Mouse (Mus musculus) forebrain, embryonic 16.5 days (tissue): Measurements from ENCODE around the gene Habp4. TPM values are rescaled to one million over a fixed set of nuclear protein-coding genes. Genes with fewer than 3 reads are reported as not detected.

Experiments used
- ATAC-seq: fragments of 200-750 bp; cut with Nextera tagmentation; 2 replicates; pipeline ENCODE4 v1.8.0; 2017; ENCODE audit warnings: mild to moderate bottlenecking, moderate library complexity
- H3K27ac ChIP-seq: fragments of 300-500 bp; sonication (generic); 2 replicates; pipeline ENCODE4 v1.5.1; 2014; ENCODE audit warnings: low read length, control low read depth
- H3K27me3 ChIP-seq: fragments of 300-500 bp; sonication (generic); replicated peaks from 2 replicates; pipeline ENCODE4 v1.6.1; 2014; ENCODE audit warnings: low read length; ENCODE audit not compliant: control insufficient read depth, insufficient read depth
- H3K36me3 ChIP-seq: fragments of 300-500 bp; sonication (generic); 2 replicates; pipeline ENCODE4 v1.6.1; 2014; ENCODE audit not compliant: control insufficient read depth, insufficient read depth
- H3K4me1 ChIP-seq: fragments of 300-500 bp; sonication (generic); replicated peaks from 2 replicates; pipeline ENCODE4 v1.6.1; 2014; ENCODE audit warnings: low read length; ENCODE audit not compliant: control insufficient read depth, insufficient read depth
- H3K4me2 ChIP-seq: fragments of 300-500 bp; sonication (generic); 2 replicates; pipeline ENCODE4 v1.6.1; 2014; ENCODE audit warnings: mild to moderate bottlenecking, low read length, control low read depth
- H3K4me3 ChIP-seq: fragments of 300-500 bp; sonication (generic); replicated peaks from 2 replicates; pipeline ENCODE4 v1.5.1; 2014; ENCODE audit warnings: mild to moderate bottlenecking, low read length, control low read depth
- H3K9ac ChIP-seq: fragments of 300-500 bp; sonication (generic); replicated peaks from 2 replicates; pipeline ENCODE4 v1.6.1; 2014; ENCODE audit warnings: low read depth, low read length, control low read depth
- H3K9me3 ChIP-seq: fragments of 300-500 bp; sonication (generic); 2 replicates; pipeline ENCODE4 v1.6.1; 2016; ENCODE audit warnings: low read length; ENCODE audit not compliant: control insufficient read depth
- WGBS: fragments of 180-500 bp; shearing (Covaris S2); extraction: QIAGEN DNeasy Blood & Tissue Kit; methylation state at CpG from one replicate; pipeline ENCODE4 v1.1.7; 2014; 5-methylcytosine and 5-hydroxymethylcytosine counted together
- polyA plus RNA-seq: library from polyadenylated mRNA; unstranded; fragments of >200 nt; fragmentation: Nextera tagmentation; extraction: Ambion mirVana; gene quantifications from 2 replicates; pipeline ENCODE4 v1.2.1, GENCODE M21; 2015

The Habp4 gene
- polyA plus RNA-seq, 1 experiment from 2014 or later: 18.1 TPM

DNA sequence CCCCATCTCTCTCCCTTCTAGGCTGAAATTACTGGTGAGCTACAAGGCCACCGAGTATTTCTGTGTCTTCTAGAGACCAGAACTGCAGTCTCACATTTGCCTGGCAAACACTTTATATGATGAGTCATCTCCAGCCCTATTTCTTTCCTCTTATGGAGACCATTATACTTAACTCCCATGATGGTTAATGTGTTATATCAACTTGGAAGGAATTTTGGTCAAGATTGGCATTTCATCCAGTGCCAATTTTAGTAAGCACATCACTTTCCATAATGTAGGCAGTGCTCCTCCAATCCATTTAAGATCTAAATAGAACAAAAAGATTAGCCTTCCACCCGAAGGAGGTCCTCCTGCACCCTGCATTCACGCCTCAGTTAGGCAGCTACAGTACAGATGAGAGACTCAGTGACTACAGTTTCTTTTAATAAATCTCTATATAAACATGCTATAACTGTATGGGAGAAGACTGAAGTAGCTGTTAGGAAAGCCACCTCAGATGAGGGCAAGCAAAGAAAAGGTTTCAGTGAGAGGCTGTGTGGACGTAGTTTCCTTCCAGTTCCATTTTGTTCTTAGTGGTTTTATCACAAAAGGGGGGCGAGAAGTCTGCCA, 50.5 kb downstream of the Habp4 start:
- WGBS: 86% methylated on average over 5 of the region's 5 CpGs
- Histone ChIP-seq H3K36me3 (no peaks in the 10 kb centered on the region), H3K9me3 (no peaks in the 10 kb centered on the region), H3K9ac (no peak overlapping the region), H3K4me1 (no peaks in the 10 kb centered on the region), H3K27ac (no peak overlapping the region), H3K27me3 (no peaks in the 10 kb centered on the region), H3K4me3 (no peak overlapping the region), H3K4me2 (no peak overlapping the region)
- no peak for ATAC-seq

DNA sequence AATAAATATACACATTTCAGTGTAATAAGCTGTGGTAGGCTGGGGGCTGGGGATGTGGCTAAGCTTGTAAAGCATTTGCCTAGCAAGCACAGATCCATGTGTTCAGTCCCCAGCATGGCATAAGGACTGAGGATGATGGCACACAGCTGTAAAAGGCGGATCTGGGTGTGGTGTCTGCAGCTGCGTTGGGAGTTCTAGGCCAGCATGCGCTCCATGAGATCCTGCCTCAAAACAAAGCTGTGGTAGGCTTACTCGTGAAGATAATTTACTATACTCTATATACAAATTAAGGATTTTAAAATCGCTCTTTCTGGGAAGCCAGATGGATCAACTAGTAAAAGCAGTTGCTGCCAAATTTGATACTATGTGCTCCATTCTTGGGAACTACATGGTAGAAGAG, 53.3 kb downstream of the Habp4 start:
- WGBS: 96% methylated on average over 5 of the region's 5 CpGs
- Histone ChIP-seq H3K4me3 (no peak overlapping the region), H3K36me3 (no peaks in the 10 kb centered on the region), H3K9me3 (no peaks in the 10 kb centered on the region), H3K4me2 (no peak overlapping the region), H3K9ac (no peak overlapping the region), H3K4me1 (no peaks in the 10 kb centered on the region), H3K27ac (no peak overlapping the region), H3K27me3 (no peaks in the 10 kb centered on the region)
- no peak for ATAC-seq

DNA sequence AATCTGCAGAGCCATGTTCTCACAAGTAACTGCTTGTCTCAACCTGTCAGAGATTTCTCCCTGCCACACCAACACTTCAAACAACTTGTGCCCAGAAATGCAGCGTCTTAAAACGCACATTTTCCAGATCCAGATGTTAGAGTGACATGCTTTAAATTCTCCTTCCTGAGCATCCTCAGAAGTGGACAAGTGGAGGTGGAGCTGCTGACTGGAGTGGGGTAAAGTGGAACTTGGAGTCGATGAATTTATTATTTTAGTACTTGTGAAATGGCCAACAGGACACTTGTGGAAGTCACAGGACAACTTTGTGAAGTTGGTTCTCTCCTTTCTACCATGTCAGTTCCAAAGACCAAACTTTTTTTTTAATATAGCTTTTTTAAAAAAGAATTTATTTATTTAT, 64.1 kb downstream of the Habp4 start:
- Histone ChIP-seq H3K9me3 (no peaks in the 10 kb centered on the region), H3K36me3 (no peaks in the 10 kb centered on the region), H3K9ac (no peak overlapping the region), H3K4me3 (no peak overlapping the region), H3K4me2 (no peak overlapping the region), H3K4me1 (no peaks in the 10 kb centered on the region), H3K27me3 (no peaks in the 10 kb centered on the region), H3K27ac (no peak overlapping the region)
- ATAC-seq: no peak
- 93% methylated on average over 3 of the region's 3 CpGs for WGBS

DNA sequence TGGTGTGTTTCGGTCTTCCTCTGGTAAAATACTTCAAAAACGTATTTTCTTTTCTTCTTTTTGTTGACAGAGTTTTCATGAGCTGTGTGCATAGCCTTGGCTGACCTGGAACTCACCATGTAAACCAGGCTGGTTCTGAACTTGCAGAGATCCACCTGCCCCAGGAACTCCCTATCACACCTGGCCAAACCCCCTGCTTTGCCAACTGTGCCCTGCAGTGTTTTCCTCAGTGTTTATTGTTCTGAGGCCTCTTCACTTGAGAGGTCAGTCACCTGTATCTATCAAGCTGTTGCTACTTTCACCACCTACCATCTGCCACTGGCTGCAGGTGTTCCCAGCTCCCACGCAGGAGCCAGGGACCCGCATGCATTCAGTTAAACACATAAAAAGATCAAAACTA, 65.1 kb downstream of the Habp4 start:
- Histone ChIP-seq H3K36me3 (no peaks in the 10 kb centered on the region), H3K27ac (no peak overlapping the region), H3K9me3 (no peaks in the 10 kb centered on the region), H3K4me3 (no peak overlapping the region), H3K27me3 (no peaks in the 10 kb centered on the region), H3K4me2 (no peak overlapping the region), H3K9ac (no peak overlapping the region), H3K4me1 (no peaks in the 10 kb centered on the region)
- ATAC-seq: no peak
- WGBS: 91% methylated on average over 4 of the region's 4 CpGs

DNA sequence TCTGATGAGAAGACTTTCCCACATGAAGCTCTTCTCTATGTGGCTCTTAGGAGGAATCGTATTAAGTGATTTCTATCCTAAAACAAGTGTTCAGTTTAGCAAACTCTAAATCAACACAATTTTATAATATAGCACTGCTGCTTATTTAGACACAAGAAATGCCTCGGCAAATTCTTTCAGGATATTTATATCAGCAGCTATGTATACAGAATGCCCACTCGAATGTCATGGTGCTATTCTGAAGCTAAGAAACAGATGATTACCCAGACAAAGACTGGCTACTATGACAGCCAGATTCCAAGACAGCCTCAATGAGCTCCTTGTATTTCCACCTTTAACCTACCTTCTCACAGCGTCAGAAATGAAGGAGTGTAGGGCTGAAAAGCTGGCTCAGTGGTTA, 71.5 kb downstream of the Habp4 start:
- no peak overlapping the region for H3K4me2 ChIP-seq
- 86% methylated on average over 4 of the region's 4 CpGs for WGBS
- no peaks in the 10 kb centered on the region for H3K9me3 ChIP-seq
- H3K27ac ChIP-seq: no peak overlapping the region
- no peaks in the 10 kb centered on the region for H3K4me1 ChIP-seq
- ATAC-seq: no peak
- no peak overlapping the region for H3K9ac ChIP-seq
- no peaks in the 10 kb centered on the region for H3K36me3 ChIP-seq
- no peak overlapping the region for H3K4me3 ChIP-seq
- H3K27me3 ChIP-seq: no peaks in the 10 kb centered on the region

DNA sequence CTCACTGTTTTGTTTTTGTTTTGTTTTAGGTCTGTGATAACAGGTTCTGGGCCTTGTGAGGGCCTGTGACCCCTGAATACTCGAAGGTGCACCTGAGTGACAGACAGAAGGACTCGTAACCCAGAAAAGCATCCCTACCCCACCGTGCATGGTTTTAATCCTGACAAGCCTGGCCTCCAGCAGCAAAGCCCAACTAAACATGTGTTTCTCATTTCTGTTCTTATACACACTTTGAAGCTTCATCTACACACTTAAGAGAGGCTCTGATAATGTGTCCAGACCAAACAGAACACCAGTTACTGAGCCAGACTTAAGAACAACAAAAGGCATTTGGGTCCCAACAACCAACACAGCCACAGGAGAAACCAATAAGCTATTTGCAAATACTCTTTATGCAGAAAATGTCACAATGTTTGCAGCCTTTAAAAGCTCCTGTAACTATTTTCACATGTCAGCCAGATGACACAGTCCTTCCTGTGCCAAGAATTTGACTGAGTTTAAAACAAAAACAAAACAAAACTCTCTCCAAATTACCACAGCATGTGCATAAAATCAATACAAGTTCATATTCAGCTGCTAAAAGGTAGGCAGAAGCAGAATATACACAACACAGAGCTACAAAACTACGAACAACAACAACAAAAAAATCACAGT, 73.6 kb downstream of the Habp4 start:
- no peak for ATAC-seq
- no peaks in the 10 kb centered on the region for H3K9me3 ChIP-seq
- no peak overlapping the region for H3K27ac ChIP-seq
- H3K4me3 ChIP-seq: no peak overlapping the region
- H3K9ac ChIP-seq: no peak overlapping the region
- H3K36me3 ChIP-seq: no peaks in the 10 kb centered on the region
- no peak overlapping the region for H3K4me2 ChIP-seq
- H3K27me3 ChIP-seq: no peaks in the 10 kb centered on the region
- no peaks in the 10 kb centered on the region for H3K4me1 ChIP-seq
- 70% methylated on average over 4 of the region's 4 CpGs for WGBS

DNA sequence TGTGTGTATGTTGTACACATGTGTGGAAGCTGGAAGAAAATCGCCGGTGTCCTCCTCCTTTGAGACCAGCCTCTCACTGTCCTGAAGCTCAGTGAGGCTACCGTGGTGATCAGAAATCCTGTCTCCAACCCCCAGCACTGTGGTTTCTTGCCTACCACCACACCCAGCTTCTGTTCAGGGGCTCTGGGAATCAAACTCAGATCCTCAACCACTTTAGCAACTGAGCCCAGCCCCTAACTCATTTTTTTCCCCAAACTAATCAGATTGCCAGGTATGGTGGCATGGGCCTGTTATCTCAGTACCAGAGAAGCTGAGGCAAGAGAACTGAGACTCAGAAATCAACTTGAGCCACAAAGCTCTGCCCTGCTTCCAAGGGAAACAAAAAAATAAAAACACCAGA, 74.2 kb downstream of the Habp4 start:
- Histone ChIP-seq H3K9ac (no peak overlapping the region), H3K9me3 (no peaks in the 10 kb centered on the region), H3K36me3 (no peaks in the 10 kb centered on the region), H3K4me3 (no peak overlapping the region), H3K4me2 (no peak overlapping the region), H3K27ac (no peak overlapping the region), H3K4me1 (no peaks in the 10 kb centered on the region), H3K27me3 (no peaks in the 10 kb centered on the region)
- WGBS: 80% methylated on average over 3 of the region's 3 CpGs
- ATAC-seq: no peak

Other genes starting within 250 kb of the Habp4 start
- not detected in 2 replicates for gene Hsd17b3, start 72.6 kb upstream of the Habp4 start, polyA plus RNA-seq
- gene Slc35d2, start 32.5 kb upstream of the Habp4 start, polyA plus RNA-seq: 0.46 and 0.86 TPM in 2 replicates
- 10.8 and 13.1 TPM in 2 replicates for gene Zfp367, start 8.6 kb upstream of the Habp4 start, polyA plus RNA-seq
- 1.7 and 2.9 TPM in 2 replicates for gene Cdc14b, start 113.5 kb downstream of the Habp4 start, polyA plus RNA-seq
- gene Aaed1, start 150.9 kb downstream of the Habp4 start, polyA plus RNA-seq: 8.2 and 8.7 TPM in 2 replicates
- 114 and 117 TPM in 2 replicates for gene Ctsl, start 209.1 kb downstream of the Habp4 start, polyA plus RNA-seq